Mouse (Mus musculus): ENCODE results near the gene Rbl1. TPM values are rescaled to one million over a fixed set of nuclear protein-coding genes. Genes with fewer than 3 reads are reported as not detected.
A peak's percentile ranks its signal among the peaks of the same experiment; 100 is the strongest.

Rbl1 gene
- polyA plus RNA-seq, 1 experiment from 2014 or later: 9.1 TPM

GRCm38 (mm10) chr2:157119075-157119474, 85.3 kb downstream of the Rbl1 start:
- Histone ChIP-seq H3K27ac (replicated peaks) (no peak overlapping the region), H3K4me2 (replicated peaks; ENCODE audit: low read depth) (no peak overlapping the region), H3K4me1 (replicated peaks; ENCODE audit: control insufficient read depth, insufficient read depth) (no peaks in the 10 kb centered on the region), H3K9me3 (ENCODE audit: control insufficient read depth, low read length) (no peaks in the 10 kb centered on the region), H3K27me3 (ENCODE audit: control insufficient read depth, insufficient read depth, low read length) (no peaks in the 10 kb centered on the region), H3K36me3 (ENCODE audit: control insufficient read depth, insufficient read depth, low read length) (peaks cover 4% of the 10 kb centered on the region), H3K9ac (ENCODE audit: low read length) (no peak overlapping the region), H3K4me3 (ENCODE audit: low read depth, low read length) (no peak overlapping the region)
- TF ChIP-seq EP300 (optimal IDR thresholded peaks at IDR 0.05): no peak
- no peak for TF ChIP-seq CTCF (IDR thresholded peaks at IDR 0.05; ENCODE audit: low read depth)
- no peak for ATAC-seq (ENCODE audit: low FRiP score, low TSS enrichment)
- WGBS: 45% methylated on average over 3 of the region's 3 CpGs
- DNase-seq (ENCODE audit: low spot score): no peak

GRCm38 (mm10) chr2:157118556-157118955, 85.8 kb downstream of the Rbl1 start:
- ATAC-seq (ENCODE audit: low FRiP score, low TSS enrichment): peak; percentile 63; the same call in 1 of the 2 replicates
- Histone ChIP-seq H3K4me1 (replicated peaks; ENCODE audit: control insufficient read depth, insufficient read depth) (no peaks in the 10 kb centered on the region), H3K36me3 (ENCODE audit: control insufficient read depth, insufficient read depth, low read length) (peaks cover 9% of the 10 kb centered on the region), H3K9ac (ENCODE audit: low read length) (no peak overlapping the region), H3K27ac (replicated peaks) (no peak overlapping the region), H3K4me2 (replicated peaks; ENCODE audit: low read depth) (no peak overlapping the region), H3K4me3 (ENCODE audit: low read depth, low read length) (no peak overlapping the region), H3K9me3 (ENCODE audit: control insufficient read depth, low read length) (no peaks in the 10 kb centered on the region), H3K27me3 (ENCODE audit: control insufficient read depth, insufficient read depth, low read length) (no peaks in the 10 kb centered on the region)
- WGBS: 50% methylated on average over 4 of the region's 4 CpGs
- no peak for DNase-seq (ENCODE audit: low spot score)
- TF ChIP-seq CTCF (IDR thresholded peaks at IDR 0.05; ENCODE audit: low read depth) (no peak), EP300 (optimal IDR thresholded peaks at IDR 0.05) (no peak)

- no peaks in the 10 kb centered on the region for H3K4me1 ChIP-seq (replicated peaks; ENCODE audit: control insufficient read depth, insufficient read depth)
- DNase-seq (ENCODE audit: low spot score) (no peak), ATAC-seq (ENCODE audit: low FRiP score, low TSS enrichment) (no peak)
- no peak overlapping the region for H3K9ac ChIP-seq (ENCODE audit: low read length)
- peaks cover 17% of the 10 kb centered on the region for H3K36me3 ChIP-seq (ENCODE audit: control insufficient read depth, insufficient read depth, low read length)
- TF ChIP-seq CTCF (IDR thresholded peaks at IDR 0.05; ENCODE audit: low read depth) (peak; percentile 83), EP300 (optimal IDR thresholded peaks at IDR 0.05) (no peak)
- H3K4me3 ChIP-seq (ENCODE audit: low read depth, low read length): no peak overlapping the region
- H3K9me3 ChIP-seq (ENCODE audit: control insufficient read depth, low read length): no peaks in the 10 kb centered on the region
- H3K27me3 ChIP-seq (ENCODE audit: control insufficient read depth, insufficient read depth, low read length): no peaks in the 10 kb centered on the region
- H3K27ac ChIP-seq (replicated peaks): no peak overlapping the region
- 23% methylated on average over 3 of the region's 3 CpGs for WGBS
- H3K4me2 ChIP-seq (replicated peaks; ENCODE audit: low read depth): no peak overlapping the region
Observed at GRCm38 (mm10) chr2:157116964-157117363, 87.4 kb downstream of the Rbl1 start.

- no peak overlapping the region for H3K9ac ChIP-seq (ENCODE audit: low read length)
- ATAC-seq (ENCODE audit: low FRiP score, low TSS enrichment) (no peak), DNase-seq (ENCODE audit: low spot score) (no peak)
- no peak for TF ChIP-seq CTCF (IDR thresholded peaks at IDR 0.05; ENCODE audit: low read depth)
- TF ChIP-seq EP300 (optimal IDR thresholded peaks at IDR 0.05): no peak
- peaks cover 11% of the 10 kb centered on the region for H3K36me3 ChIP-seq (ENCODE audit: control insufficient read depth, insufficient read depth, low read length)
- no peaks in the 10 kb centered on the region for H3K9me3 ChIP-seq (ENCODE audit: control insufficient read depth, low read length)
- no peak overlapping the region for H3K27ac ChIP-seq (replicated peaks)
- H3K4me2 ChIP-seq (replicated peaks; ENCODE audit: low read depth): no peak overlapping the region
- no peak overlapping the region for H3K4me3 ChIP-seq (ENCODE audit: low read depth, low read length)
- H3K4me1 ChIP-seq (replicated peaks; ENCODE audit: control insufficient read depth, insufficient read depth): no peaks in the 10 kb centered on the region
- no peaks in the 10 kb centered on the region for H3K27me3 ChIP-seq (ENCODE audit: control insufficient read depth, insufficient read depth, low read length)
- 78% methylated on average over 4 of the region's 4 CpGs for WGBS
Observed at GRCm38 (mm10) chr2:157108236-157108635, 96.1 kb downstream of the Rbl1 start.

DNA sequence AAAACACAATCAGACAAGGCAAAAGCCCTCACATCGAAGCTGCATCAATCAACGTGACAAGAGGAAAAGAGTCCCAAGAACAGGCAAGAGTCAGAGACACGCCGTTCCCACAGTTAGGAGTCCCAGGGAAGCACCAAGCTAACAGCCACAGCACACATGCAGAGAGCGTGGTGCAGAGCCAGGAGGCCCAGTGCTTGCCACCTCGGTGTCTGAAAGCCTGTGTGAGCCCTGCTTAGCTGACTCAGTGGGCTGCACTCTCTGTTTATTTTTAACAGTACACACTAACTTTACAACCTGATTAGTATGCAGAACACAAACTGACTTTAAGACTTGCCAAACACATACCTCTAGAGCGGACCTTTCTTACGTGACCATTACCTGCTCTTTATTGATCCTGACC, 99.9 kb downstream of the Rbl1 start:
- DNase-seq (ENCODE audit: low spot score) (no peak), ATAC-seq (ENCODE audit: low FRiP score, low TSS enrichment) (no peak)
- Histone ChIP-seq H3K36me3 (ENCODE audit: control insufficient read depth, insufficient read depth, low read length) (peaks cover 15% of the 10 kb centered on the region), H3K9ac (ENCODE audit: low read length) (no peak overlapping the region), H3K9me3 (ENCODE audit: control insufficient read depth, low read length) (no peaks in the 10 kb centered on the region), H3K4me2 (replicated peaks; ENCODE audit: low read depth) (no peak overlapping the region), H3K27me3 (ENCODE audit: control insufficient read depth, insufficient read depth, low read length) (no peaks in the 10 kb centered on the region), H3K4me3 (ENCODE audit: low read depth, low read length) (no peak overlapping the region), H3K4me1 (replicated peaks; ENCODE audit: control insufficient read depth, insufficient read depth) (no peaks in the 10 kb centered on the region), H3K27ac (replicated peaks) (no peak overlapping the region)
- no peak for TF ChIP-seq CTCF (IDR thresholded peaks at IDR 0.05; ENCODE audit: low read depth)
- WGBS: 88% methylated on average over 8 of the region's 8 CpGs

DNA sequence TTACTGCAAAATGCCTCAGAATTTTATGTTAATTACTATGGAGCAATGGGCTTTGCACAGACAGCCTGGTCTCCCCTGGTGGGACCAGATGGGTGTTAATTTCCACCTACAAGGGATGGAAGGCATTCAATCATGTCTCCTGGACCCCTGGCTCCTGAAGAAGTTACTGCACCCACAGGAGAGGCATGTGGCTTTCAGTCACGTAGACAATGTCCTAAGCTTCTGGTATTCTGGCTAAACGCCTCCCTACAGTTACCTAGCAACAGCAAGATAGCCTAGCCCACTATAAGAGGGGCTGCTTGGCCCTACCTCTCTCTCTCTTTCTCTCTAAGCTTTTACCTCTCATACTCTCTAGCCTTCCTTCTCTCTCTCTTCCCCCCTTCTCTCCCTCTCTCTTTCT, 102.1 kb downstream of the Rbl1 start:
- 63% methylated on average over 2 of the region's 2 CpGs for WGBS

More for the DNA sequence above, 102.1 kb downstream of the Rbl1 start:
- H3K27ac ChIP-seq (replicated peaks): no peak overlapping the region
- TF ChIP-seq CTCF (IDR thresholded peaks at IDR 0.05; ENCODE audit: low read depth) (no peak), EP300 (optimal IDR thresholded peaks at IDR 0.05) (no peak)
- no peak overlapping the region for H3K9ac ChIP-seq (ENCODE audit: low read length)
- ATAC-seq (ENCODE audit: low FRiP score, low TSS enrichment) (no peak), DNase-seq (ENCODE audit: low spot score) (no peak)
- H3K36me3 ChIP-seq (ENCODE audit: control insufficient read depth, insufficient read depth, low read length): peaks cover 13% of the 10 kb centered on the region
- no peaks in the 10 kb centered on the region for H3K27me3 ChIP-seq (ENCODE audit: control insufficient read depth, insufficient read depth, low read length)
- H3K4me3 ChIP-seq (ENCODE audit: low read depth, low read length): no peak overlapping the region
- no peaks in the 10 kb centered on the region for H3K9me3 ChIP-seq (ENCODE audit: control insufficient read depth, low read length)
- no peaks in the 10 kb centered on the region for H3K4me1 ChIP-seq (replicated peaks; ENCODE audit: control insufficient read depth, insufficient read depth)
- no peak overlapping the region for H3K4me2 ChIP-seq (replicated peaks; ENCODE audit: low read depth)

Data from stomach, postnatal 0 days (tissue).